Mouse (Mus musculus): Measurements from ENCODE around the gene Ctsa.
A peak's percentile ranks its signal among the peaks of the same experiment; 100 is the strongest.
"Not testable (repeated sequence)": the region's sequence is repeated elsewhere in the genome, so short reads cannot be mapped to it uniquely, and the experiment has no call there.

Gene Ctsa

GRCm38 (mm10) chr2:164805332-164805718 lies 27.3 kb upstream of the Ctsa start:
- DNase-seq: no peak

DNA sequence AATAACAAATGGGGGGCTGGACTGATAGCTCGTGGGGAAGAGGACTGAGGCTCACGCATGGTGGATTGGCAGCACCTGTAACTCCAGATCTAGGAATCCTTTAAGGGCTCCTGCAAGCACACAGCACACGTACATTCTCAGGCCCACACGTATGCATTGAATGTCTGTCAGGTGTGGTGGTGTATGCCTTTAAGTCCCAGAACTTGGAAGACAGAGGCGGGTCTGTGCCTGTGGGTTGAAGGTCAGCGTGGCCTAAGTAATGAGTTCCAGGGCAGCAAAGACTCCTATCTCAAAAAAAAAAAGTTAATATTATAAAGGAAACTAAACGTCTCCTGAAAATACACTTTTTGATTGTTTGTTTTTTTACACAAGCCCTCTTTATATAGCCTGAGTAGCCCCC lies 26.1 kb upstream of the Ctsa start:
- DNase-seq: no peak

GRCm38 (mm10) chr2:164813557-164813956 lies 19.1 kb upstream of the Ctsa start:
- DNase-seq: no peak

DNA sequence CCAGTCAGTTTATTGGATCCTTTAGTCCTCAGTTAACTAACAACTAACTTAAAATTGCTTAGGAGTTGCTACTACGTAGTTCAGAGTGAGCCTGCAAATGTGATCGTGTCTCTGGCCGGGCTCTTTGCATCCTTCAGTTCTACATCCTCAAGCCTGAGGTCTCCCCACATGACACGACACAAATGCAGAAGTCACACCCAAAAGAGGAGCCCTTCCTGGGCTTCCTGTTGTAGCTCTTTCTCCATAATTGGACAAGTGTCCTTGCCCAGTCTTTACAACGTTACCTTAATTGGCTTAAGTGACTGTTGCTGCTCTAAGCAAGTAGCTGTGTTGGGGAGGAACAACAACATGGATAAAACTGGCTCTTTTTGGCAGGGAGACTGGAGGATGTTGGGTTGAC lies 17.3 kb upstream of the Ctsa start:
- no peak for DNase-seq

DNA sequence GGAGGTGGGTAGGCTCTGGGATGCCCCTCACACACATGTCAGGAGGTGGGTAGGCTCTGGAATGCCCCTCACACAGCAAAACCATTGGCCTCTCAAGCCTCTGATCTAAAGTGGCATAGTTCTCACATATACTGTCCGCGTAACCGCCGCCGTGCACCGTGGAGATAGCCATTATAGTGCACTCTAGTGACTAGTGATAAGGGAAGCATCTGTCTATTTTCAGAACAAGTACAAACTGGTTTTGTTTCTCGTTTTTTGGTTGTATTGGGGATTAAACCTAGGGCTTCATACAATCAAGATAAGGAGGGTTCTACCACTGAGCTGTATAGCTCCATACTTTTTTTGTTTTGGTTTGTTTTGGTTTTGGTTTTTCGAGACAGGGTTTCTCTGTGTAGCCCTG lies 16.9 kb upstream of the Ctsa start:
- DNase-seq: no peak

GRCm38 (mm10) chr2:164817206-164817605 lies 15.5 kb upstream of the Ctsa start:
- no peak for DNase-seq

- DNase-seq: no peak
Measured at GRCm38 (mm10) chr2:164817703-164818102, 15.0 kb upstream of the Ctsa start.

- DNase-seq: no peak
Measured at GRCm38 (mm10) chr2:164821060-164821459, 11.6 kb upstream of the Ctsa start.

DNA sequence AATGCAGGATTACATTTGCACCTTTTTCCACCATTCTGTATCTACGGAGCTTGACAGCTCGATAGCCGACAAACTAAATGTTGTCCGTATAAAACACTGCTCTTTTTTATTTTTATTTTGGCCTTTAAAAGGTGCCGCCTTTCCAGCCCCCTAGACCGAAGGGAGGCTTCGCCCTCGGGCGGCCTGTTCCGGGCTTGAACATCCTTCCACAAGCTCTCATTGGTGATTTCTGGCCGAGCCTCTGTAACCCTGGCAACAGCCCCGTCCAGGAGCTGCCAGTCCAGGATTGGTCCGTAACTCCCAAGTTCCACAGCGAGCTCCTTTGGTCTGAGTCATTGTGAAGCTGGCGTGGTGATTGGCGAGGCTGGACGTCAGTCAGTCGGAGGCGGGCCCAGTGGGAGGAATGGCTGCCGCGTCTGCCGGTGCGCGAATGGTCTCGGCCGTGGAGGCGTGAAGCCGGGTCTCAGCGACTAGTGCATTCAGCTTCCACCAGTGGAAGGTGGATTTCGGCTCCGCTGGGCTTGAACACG lies 10.0 kb upstream of the Ctsa start, which contains the start of gene Zswim1:
Gene Zswim1 (plus strand): TSS at position 51 of the 530 bp plus-strand sequence.
- peak; percentile 100 for DNase-seq

- DNase-seq: no peak
Measured at GRCm38 (mm10) chr2:164823181-164823585, 9.5 kb upstream of the Ctsa start.

- no peak for DNase-seq
Measured at GRCm38 (mm10) chr2:164823969-164824368, 8.7 kb upstream of the Ctsa start.

DNA sequence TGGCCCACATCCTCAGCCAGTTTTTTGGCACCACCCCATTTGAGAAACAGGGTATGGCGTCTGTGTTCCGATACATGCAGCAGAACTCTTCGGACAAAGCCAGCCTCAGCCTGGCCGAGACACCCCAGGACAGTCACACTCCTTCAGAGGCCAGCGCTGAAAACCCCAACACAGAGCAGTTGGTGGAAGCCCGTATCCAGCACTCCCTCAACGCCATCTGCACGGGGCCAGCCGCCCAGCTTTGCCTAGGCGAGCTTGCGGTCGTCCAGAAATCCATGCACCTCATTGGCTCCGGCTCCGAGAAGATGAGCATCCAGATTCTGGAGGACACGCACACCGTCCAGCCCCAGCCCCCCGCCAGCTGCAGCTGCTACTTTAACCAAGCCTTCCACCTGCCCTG lies 7.2 kb upstream of the Ctsa start:
- DNase-seq: no peak

DNA sequence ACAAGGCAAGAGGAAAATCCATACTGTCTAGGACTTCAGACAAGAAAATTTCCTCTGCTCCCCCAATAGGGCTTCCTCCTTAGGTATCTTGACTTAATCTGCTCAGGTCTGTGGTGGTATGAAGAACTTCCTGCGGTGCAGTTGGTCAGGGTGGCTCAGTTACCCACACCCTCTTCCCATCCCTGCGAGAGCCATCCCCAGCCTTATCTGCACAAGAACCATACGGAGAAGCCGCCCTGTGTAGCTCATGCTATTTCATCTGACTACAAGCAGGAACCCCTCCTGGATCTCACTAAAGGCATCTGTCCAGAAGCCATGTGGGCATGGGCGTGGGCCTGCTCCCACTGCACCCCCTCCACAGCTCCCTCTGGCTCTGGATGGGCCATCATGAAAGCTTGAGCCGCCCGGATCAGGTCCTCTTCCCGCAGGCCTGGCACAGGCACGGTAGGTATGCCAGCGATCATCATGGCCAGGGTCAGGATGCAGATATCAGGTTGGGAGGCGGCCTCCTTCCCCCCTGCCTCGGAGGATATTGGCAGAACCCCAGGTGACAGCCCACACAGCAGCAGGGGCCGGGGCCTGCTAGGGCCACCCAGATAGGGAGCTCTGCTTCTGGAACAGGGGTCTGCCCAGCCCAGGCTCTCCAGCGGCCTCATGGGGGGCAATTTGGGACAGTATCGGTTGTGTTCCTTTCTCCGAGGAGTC lies 5.4 kb upstream of the Ctsa start:
- no peak for DNase-seq

DNA sequence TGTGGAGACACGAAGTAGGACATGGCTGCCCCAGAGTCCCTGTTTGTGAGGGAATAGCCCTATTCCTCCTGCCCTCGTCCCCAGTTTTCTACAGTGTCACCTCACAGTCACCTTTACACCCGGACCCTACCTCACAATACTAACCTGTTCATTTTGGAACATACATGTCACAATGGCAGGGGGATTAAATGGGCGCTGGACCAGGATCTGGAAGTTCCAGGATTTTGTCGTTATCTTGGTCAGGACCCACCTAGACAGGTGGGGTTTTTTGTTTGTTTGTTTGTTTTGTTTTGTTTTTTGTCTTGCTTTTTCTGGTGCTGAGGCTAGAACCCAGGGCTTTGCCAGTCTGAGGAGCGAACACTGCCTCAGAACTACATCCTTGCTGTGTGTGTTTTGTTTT lies 4.2 kb upstream of the Ctsa start, which contains the start of gene Spata25:
Gene Spata25 (minus strand): TSS at position 101 of the 400 bp plus-strand sequence.
- no peak for DNase-seq

DNA sequence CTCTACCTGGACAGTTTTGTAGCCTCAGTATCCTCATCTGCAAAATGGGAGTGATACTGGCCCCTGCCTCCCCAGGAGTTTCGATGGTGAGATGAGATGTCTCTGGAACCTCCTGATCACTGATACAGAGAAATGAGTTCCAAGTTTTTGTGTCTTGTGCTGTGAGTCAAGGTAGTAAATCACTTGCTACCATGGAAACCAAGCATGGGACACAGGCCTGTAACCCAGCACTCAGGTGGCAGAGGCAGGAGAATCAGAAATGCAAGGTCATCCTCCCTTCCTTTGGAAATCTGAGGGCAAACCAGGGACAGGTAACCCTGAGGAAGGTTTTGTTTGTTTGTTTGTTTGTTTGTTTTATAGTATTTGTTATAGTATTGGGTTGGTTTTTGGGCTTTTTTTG lies 3.6 kb upstream of the Ctsa start:
- DNase-seq: no peak

DNA sequence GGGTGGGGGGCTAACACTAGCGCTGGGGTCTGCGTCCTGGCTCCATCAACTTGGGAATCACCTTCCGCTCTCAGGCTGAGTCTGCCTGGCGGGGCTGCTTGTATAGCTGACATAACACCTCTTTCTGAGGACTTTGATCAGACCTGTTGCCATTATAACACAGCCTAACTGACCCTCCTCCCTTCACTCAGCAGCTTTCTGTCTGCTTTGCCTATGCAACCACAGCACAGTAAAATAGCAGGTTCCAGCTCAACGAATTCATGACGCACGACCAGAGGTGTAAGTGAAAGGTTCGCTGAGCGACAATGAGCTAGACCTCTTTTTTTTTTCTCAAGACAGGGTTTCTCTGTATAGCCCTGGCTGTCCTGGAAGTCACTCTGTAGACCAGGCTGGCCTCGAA lies 1.6 kb upstream of the Ctsa start:
- no peak for DNase-seq

- DNase-seq: peak; percentile 40
Measured at GRCm38 (mm10) chr2:164832032-164832747, 483 bp upstream of the Ctsa start.

GRCm38 (mm10) chr2:164833314-164833959 lies 764 bp downstream of the Ctsa start, which contains the start of gene Neurl2:
Gene Neurl2, minus strand, starts transcription at chr2:164833456.
- DNase-seq: peak; percentile 86

- no peak for DNase-seq
Measured at GRCm38 (mm10) chr2:164834531-164834930, 1.9 kb downstream of the Ctsa start.

DNA sequence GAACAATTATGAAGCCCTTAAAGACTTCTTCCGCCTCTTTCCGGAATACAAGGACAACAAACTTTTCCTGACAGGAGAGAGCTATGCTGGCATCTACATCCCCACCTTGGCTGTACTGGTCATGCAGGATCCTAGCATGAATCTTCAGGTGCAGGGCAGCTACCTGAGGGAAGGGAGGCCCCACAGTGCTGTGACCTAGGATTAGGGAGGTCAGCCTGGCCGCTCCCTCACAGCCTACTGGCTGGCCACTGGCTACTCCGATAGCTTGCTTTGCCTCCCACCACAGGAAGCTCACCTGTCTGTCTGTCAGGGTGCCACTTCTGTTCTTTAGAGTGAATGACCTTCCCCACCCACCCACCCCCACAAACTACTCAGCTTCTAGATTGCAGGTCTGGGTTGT lies 2.5 kb downstream of the Ctsa start:
- no peak for DNase-seq

GRCm38 (mm10) chr2:164845782-164846181 lies 13.1 kb downstream of the Ctsa start:
- DNase-seq: no peak

- DNase-seq: no peak
Measured at GRCm38 (mm10) chr2:164850061-164850460, 17.4 kb downstream of the Ctsa start.

GRCm38 (mm10) chr2:164855572-164855971 lies 22.9 kb downstream of the Ctsa start:
- not testable (repeated sequence) for DNase-seq

Data from cerebellum, adult 11 months (tissue).